Mouse (Mus musculus): ENCODE data around the gene Camk2g. TPM values are rescaled to one million over a fixed set of nuclear protein-coding genes. Genes with fewer than 3 reads are reported as not detected.

Gene Camk2g
- total and polyA plus RNA-seq, 2 experiments from 2014 or later: 204 to 291 TPM

GRCm38 (mm10) chr14:20753792-20754191 is 40.1 kb downstream of the Camk2g start:
- Histone ChIP-seq H3K4me2 (ENCODE audit: low read depth, low read length) (no peak overlapping the region), H3K4me3 (ENCODE audit: low read length) (no peak overlapping the region), H3K27ac (no peak overlapping the region), H3K9me3 (ENCODE audit: low read length) (no peaks in the 10 kb centered on the region), H3K27me3 (ENCODE audit: insufficient read depth, low read length) (no peaks in the 10 kb centered on the region), H3K36me3 (ENCODE audit: insufficient read depth, low read length) (peaks cover 36% of the 10 kb centered on the region; the same call in 1 of the 2 replicates), H3K9ac (replicated peaks; ENCODE audit: low read length) (no peak overlapping the region), H3K4me1 (ENCODE audit: insufficient read depth, low read length) (no peaks in the 10 kb centered on the region)
- 84% methylated on average over 3 of the region's 3 CpGs for WGBS
- no peak for DNase-seq (ENCODE audit: low spot score)
- no peak for ATAC-seq
- no peak for TF ChIP-seq CTCF (IDR thresholded peaks at IDR 0.05; ENCODE audit: low read depth)

DNA sequence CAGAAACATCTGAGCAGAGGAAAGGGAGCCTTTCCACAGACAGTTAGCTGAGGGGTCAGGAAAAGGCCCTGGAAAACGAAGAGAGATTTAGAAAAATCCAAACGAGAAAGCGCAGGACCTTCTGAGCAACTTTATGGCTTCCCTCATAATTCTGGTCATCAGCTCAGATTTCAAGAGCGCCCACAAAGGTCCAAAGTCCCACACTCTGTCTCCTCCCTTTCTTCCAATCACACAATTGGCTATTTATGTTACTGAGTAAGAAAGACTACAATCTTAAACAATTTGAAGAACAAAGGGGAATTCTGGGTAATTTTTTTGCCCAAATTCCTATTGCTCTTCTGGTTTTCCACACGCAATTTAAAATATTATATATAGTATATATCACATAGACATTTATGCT is 43.4 kb downstream of the Camk2g start:
- TF ChIP-seq CTCF (IDR thresholded peaks at IDR 0.05; ENCODE audit: low read depth): no peak
- H3K36me3 ChIP-seq (ENCODE audit: insufficient read depth, low read length): peaks cover 15% of the 10 kb centered on the region
- H3K4me3 ChIP-seq (ENCODE audit: low read length): no peak overlapping the region
- H3K27ac ChIP-seq: peak overlapping the region; percentile 34; the same call in 1 of the 2 replicates
- no peaks in the 10 kb centered on the region for H3K27me3 ChIP-seq (ENCODE audit: insufficient read depth, low read length)
- H3K9me3 ChIP-seq (ENCODE audit: low read length): no peaks in the 10 kb centered on the region
- H3K4me2 ChIP-seq (ENCODE audit: low read depth, low read length): no peak overlapping the region
- H3K4me1 ChIP-seq (ENCODE audit: insufficient read depth, low read length): no peaks in the 10 kb centered on the region
- H3K9ac ChIP-seq (replicated peaks; ENCODE audit: low read length): no peak overlapping the region
- ATAC-seq (no peak), DNase-seq (ENCODE audit: low spot score) (no peak)
- 92% methylated on average over 5 of the region's 5 CpGs for WGBS

- TF ChIP-seq CTCF (IDR thresholded peaks at IDR 0.05; ENCODE audit: low read depth): no peak
- no peak for ATAC-seq
- Histone ChIP-seq H3K4me2 (ENCODE audit: low read depth, low read length) (no peak overlapping the region), H3K4me3 (ENCODE audit: low read length) (no peak overlapping the region), H3K9me3 (ENCODE audit: low read length) (no peaks in the 10 kb centered on the region), H3K4me1 (ENCODE audit: insufficient read depth, low read length) (no peaks in the 10 kb centered on the region), H3K27me3 (ENCODE audit: insufficient read depth, low read length) (no peaks in the 10 kb centered on the region), H3K27ac (no peak overlapping the region), H3K9ac (replicated peaks; ENCODE audit: low read length) (no peak overlapping the region), H3K36me3 (ENCODE audit: insufficient read depth, low read length) (peaks cover 7% of the 10 kb centered on the region)
- WGBS: 84% methylated on average over 4 of the region's 4 CpGs
- DNase-seq (ENCODE audit: low spot score): no peak
Measured at GRCm38 (mm10) chr14:20749494-20750051, 44.3 kb downstream of the Camk2g start.

DNA sequence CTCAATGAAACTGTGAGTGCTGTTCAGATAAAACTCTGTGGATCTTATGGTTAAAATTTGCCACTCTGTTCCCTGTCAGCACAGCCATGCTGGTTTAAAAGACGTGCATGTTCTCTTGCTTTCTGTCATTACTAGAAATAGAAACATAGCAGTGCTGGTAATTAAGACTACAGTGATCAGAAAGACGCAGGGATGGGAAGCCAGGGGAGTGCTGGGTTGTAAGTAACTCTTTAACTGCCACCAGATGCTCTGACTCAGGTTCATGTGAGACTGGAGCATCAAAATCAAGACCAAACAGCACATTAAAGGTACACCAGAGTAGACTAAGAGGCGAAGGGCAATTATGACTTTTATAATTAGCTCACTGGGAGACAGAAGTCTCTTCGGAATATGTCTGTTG is 45.5 kb downstream of the Camk2g start:
- no peaks in the 10 kb centered on the region for H3K27me3 ChIP-seq (ENCODE audit: insufficient read depth, low read length)
- no peak overlapping the region for H3K9ac ChIP-seq (replicated peaks; ENCODE audit: low read length)
- H3K4me3 ChIP-seq (ENCODE audit: low read length): no peak overlapping the region
- peaks cover 9% of the 10 kb centered on the region for H3K36me3 ChIP-seq (ENCODE audit: insufficient read depth, low read length)
- H3K4me1 ChIP-seq (ENCODE audit: insufficient read depth, low read length): no peaks in the 10 kb centered on the region
- WGBS: 69% methylated on average over 4 of the region's 4 CpGs
- ATAC-seq: no peak
- TF ChIP-seq CTCF (IDR thresholded peaks at IDR 0.05; ENCODE audit: low read depth): no peak
- no peaks in the 10 kb centered on the region for H3K9me3 ChIP-seq (ENCODE audit: low read length)
- DNase-seq (ENCODE audit: low spot score): no peak
- H3K4me2 ChIP-seq (ENCODE audit: low read depth, low read length): no peak overlapping the region
- H3K27ac ChIP-seq: no peak overlapping the region

DNA sequence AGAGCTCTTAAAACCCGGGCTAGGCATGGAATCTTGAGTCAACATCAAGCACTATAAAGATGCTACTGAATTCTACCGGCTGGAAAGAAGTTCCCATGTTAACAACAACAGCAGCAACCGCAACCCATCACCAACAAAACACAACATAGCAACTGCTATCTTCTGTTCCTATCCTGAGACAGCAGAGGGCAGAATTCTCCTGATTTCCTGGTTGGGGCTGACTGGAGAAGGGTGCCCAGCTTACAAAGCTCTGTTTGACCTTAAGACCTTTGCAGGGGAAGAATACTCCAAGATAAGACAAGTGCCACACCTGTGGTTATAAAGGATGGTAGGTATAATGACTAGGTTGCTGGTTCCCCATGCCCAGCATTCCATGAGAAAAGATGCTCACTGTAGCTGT is 47.0 kb downstream of the Camk2g start:
- no peak for ATAC-seq
- no peak overlapping the region for H3K9ac ChIP-seq (replicated peaks; ENCODE audit: low read length)
- H3K36me3 ChIP-seq (ENCODE audit: insufficient read depth, low read length): peaks cover 17% of the 10 kb centered on the region
- H3K9me3 ChIP-seq (ENCODE audit: low read length): no peaks in the 10 kb centered on the region
- H3K27ac ChIP-seq: no peak overlapping the region
- no peak overlapping the region for H3K4me3 ChIP-seq (ENCODE audit: low read length)
- peak; percentile 56 for TF ChIP-seq CTCF (IDR thresholded peaks at IDR 0.05; ENCODE audit: low read depth)
- H3K27me3 ChIP-seq (ENCODE audit: insufficient read depth, low read length): no peaks in the 10 kb centered on the region
- DNase-seq (ENCODE audit: low spot score): no peak
- no peaks in the 10 kb centered on the region for H3K4me1 ChIP-seq (ENCODE audit: insufficient read depth, low read length)
- H3K4me2 ChIP-seq (ENCODE audit: low read depth, low read length): no peak overlapping the region
- WGBS: 91% methylated on average over 3 of the region's 3 CpGs

- Histone ChIP-seq H3K4me1 (ENCODE audit: insufficient read depth, low read length) (no peaks in the 10 kb centered on the region), H3K36me3 (ENCODE audit: insufficient read depth, low read length) (peaks cover 40% of the 10 kb centered on the region), H3K9ac (replicated peaks; ENCODE audit: low read length) (no peak overlapping the region), H3K27me3 (ENCODE audit: insufficient read depth, low read length) (no peaks in the 10 kb centered on the region), H3K9me3 (ENCODE audit: low read length) (no peaks in the 10 kb centered on the region), H3K4me3 (ENCODE audit: low read length) (no peak overlapping the region), H3K27ac (no peak overlapping the region), H3K4me2 (ENCODE audit: low read depth, low read length) (no peak overlapping the region)
- no peak; the same call in 1 of the 2 replicates for TF ChIP-seq CTCF (IDR thresholded peaks at IDR 0.05; ENCODE audit: low read depth)
- no peak for ATAC-seq
- WGBS: 81% methylated on average over 3 of the region's 3 CpGs
- no peak for DNase-seq (ENCODE audit: low spot score)
Measured at GRCm38 (mm10) chr14:20743614-20744013, 50.3 kb downstream of the Camk2g start.

GRCm38 (mm10) chr14:20741301-20741700 is 52.6 kb downstream of the Camk2g start:
- no peak for TF ChIP-seq CTCF (IDR thresholded peaks at IDR 0.05; ENCODE audit: low read depth)
- Histone ChIP-seq H3K9me3 (ENCODE audit: low read length) (no peaks in the 10 kb centered on the region), H3K4me1 (ENCODE audit: insufficient read depth, low read length) (no peaks in the 10 kb centered on the region), H3K4me3 (ENCODE audit: low read length) (no peak overlapping the region), H3K27me3 (ENCODE audit: insufficient read depth, low read length) (no peaks in the 10 kb centered on the region), H3K36me3 (ENCODE audit: insufficient read depth, low read length) (peaks cover 44% of the 10 kb centered on the region), H3K27ac (no peak overlapping the region), H3K9ac (replicated peaks; ENCODE audit: low read length) (no peak overlapping the region), H3K4me2 (ENCODE audit: low read depth, low read length) (no peak overlapping the region)
- WGBS: 91% methylated on average over 9 of the region's 9 CpGs
- ATAC-seq (no peak), DNase-seq (ENCODE audit: low spot score) (no peak)
